Mouse (Mus musculus): ENCODE data around the gene Ostn. TPM values are rescaled to one million over a fixed set of nuclear protein-coding genes. Genes with fewer than 3 reads are reported as not detected.
"Not testable (repeated sequence)": the region's sequence is repeated elsewhere in the genome, so short reads cannot be mapped to it uniquely, and the experiment has no call there.

The Ostn gene
- polyA plus RNA-seq (2011; ENCODE audit: insufficient read depth, insufficient read length, low read depth, missing spikeins): not detected in 2 replicates

DNA sequence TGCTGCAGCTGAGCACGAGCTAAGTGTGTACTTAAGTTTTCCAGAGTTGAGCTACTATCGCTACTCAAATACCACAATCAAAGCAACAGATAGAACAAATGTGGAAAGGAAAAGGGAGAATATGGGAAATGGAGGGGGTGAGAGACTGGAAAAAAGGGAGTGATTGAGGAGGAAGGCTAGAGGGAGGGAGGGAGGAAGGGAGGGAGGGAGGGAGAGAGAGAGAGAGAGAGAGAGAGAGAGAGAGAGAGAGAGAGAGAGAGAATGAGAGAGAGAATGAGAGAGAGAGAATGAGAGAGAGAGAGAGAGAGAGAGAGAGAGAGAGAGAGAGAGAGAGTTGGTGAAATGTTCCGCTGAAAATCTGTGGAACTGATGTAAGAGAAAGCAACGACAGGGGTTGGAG lies at the start of gene Ostn:
Gene Ostn (plus strand): TSS at position 301 of the 400 bp plus-strand sequence.
- H3K4me3 ChIP-seq (ENCODE audit: low read depth, low read length); H3K27me3 ChIP-seq (ENCODE audit: control insufficient read depth, insufficient read depth, low read length, poor library complexity, severe bottlenecking); H3K4me1 ChIP-seq (ENCODE audit: control insufficient read depth, insufficient read depth, low read length); H3K36me3 ChIP-seq (ENCODE audit: control insufficient read depth, insufficient read depth, low read length, poor library complexity, severe bottlenecking); H3K9ac ChIP-seq (ENCODE audit: low read depth, poor library complexity, severe bottlenecking); H3K9me3 ChIP-seq (replicated peaks; ENCODE audit: control insufficient read depth, insufficient read depth, low read length, poor library complexity, severe bottlenecking); H3K27ac ChIP-seq (ENCODE audit: insufficient read depth, low read length): not testable (repeated sequence)

DNA sequence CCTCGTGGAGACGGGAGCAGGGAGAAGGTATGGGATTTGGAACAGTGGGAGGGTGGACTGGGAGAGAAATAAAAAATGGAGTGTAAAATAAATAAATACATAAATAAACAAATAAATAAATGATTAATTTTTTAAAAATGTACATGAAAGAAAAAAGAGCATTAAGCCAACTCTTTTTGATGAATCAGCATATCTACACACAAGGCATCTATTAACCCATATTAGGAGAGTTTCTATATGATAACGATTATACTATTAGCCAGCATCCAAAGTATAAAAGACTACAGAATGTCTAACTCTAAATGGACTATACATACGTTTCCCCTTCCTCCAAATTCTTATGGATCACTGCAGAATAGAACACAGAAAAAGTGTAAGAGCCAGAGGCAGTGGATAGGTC lies 38.5 kb upstream of the Ostn start:
- no peak overlapping the region for H3K4me3 ChIP-seq (ENCODE audit: low read depth, low read length)
- H3K9me3 ChIP-seq (replicated peaks; ENCODE audit: control insufficient read depth, insufficient read depth, low read length, poor library complexity, severe bottlenecking): no peaks in the 10 kb centered on the region
- H3K9ac ChIP-seq (ENCODE audit: low read depth, poor library complexity, severe bottlenecking): no peak overlapping the region
- H3K27me3 ChIP-seq (ENCODE audit: control insufficient read depth, insufficient read depth, low read length, poor library complexity, severe bottlenecking): no peaks in the 10 kb centered on the region
- no peaks in the 10 kb centered on the region for H3K36me3 ChIP-seq (ENCODE audit: control insufficient read depth, insufficient read depth, low read length, poor library complexity, severe bottlenecking)
- no peak overlapping the region for H3K27ac ChIP-seq (ENCODE audit: insufficient read depth, low read length)
- TF ChIP-seq CTCF (IDR thresholded peaks at IDR 0.05; ENCODE audit: low read depth, low read length): no peak
- no peak for TF ChIP-seq EP300 (IDR thresholded peaks at IDR 0.05; ENCODE audit: insufficient read depth, low read depth, low read length)
- no peak for TF ChIP-seq POLR2A (IDR thresholded peaks at IDR 0.05; ENCODE audit: insufficient read depth, low read length)
- H3K4me1 ChIP-seq (ENCODE audit: control insufficient read depth, insufficient read depth, low read length): no peaks in the 10 kb centered on the region

DNA sequence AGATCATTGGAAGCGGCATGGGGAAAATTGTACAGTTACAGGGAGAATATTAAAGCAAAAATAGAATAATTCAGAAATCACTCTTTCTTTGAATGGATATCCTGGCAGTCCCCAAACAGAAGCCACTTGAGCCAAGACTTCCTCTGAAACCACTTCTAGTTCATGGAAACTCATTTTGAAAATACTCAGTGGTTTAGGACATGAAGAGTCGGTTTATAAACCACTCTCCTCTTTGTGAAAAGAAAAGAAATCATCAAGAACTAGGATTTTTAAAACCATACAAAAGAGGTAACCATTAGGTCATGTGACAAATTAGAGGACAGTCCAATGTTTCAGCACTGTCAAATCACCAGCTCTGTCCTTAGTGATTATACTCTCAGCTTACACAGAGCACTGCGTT lies 19.9 kb upstream of the Ostn start:
- no peaks in the 10 kb centered on the region for H3K4me1 ChIP-seq (ENCODE audit: control insufficient read depth, insufficient read depth, low read length)
- no peaks in the 10 kb centered on the region for H3K9me3 ChIP-seq (replicated peaks; ENCODE audit: control insufficient read depth, insufficient read depth, low read length, poor library complexity, severe bottlenecking)
- TF ChIP-seq EP300 (IDR thresholded peaks at IDR 0.05; ENCODE audit: insufficient read depth, low read depth, low read length): no peak
- no peak for TF ChIP-seq CTCF (IDR thresholded peaks at IDR 0.05; ENCODE audit: low read depth, low read length)
- TF ChIP-seq POLR2A (IDR thresholded peaks at IDR 0.05; ENCODE audit: insufficient read depth, low read length): no peak
- no peak overlapping the region for H3K27ac ChIP-seq (ENCODE audit: insufficient read depth, low read length)
- no peaks in the 10 kb centered on the region for H3K36me3 ChIP-seq (ENCODE audit: control insufficient read depth, insufficient read depth, low read length, poor library complexity, severe bottlenecking)
- no peak overlapping the region for H3K9ac ChIP-seq (ENCODE audit: low read depth, poor library complexity, severe bottlenecking)
- H3K27me3 ChIP-seq (ENCODE audit: control insufficient read depth, insufficient read depth, low read length, poor library complexity, severe bottlenecking): no peaks in the 10 kb centered on the region
- H3K4me3 ChIP-seq (ENCODE audit: low read depth, low read length): no peak overlapping the region

DNA sequence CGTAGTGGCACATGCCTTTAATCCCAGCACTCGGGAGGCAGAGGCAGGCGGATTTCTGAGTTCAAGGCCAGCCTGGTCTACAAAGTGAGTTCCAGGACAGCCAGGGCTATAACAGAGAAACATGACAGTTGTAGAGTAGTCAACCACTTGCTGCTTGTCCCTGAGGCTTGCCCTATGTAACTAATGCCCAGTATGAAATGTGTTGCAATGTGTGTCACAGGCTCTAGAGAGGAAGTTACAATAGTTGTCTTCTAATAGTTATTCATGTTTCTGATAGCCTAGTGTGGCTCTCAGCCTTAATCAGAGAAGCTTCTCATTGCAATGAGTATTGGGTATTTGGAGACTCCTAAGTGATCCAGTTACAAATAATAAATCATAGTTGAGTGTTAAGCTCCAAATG lies 10.8 kb upstream of the Ostn start:
- no peaks in the 10 kb centered on the region for H3K27me3 ChIP-seq (ENCODE audit: control insufficient read depth, insufficient read depth, low read length, poor library complexity, severe bottlenecking)
- no peak overlapping the region for H3K27ac ChIP-seq (ENCODE audit: insufficient read depth, low read length)
- TF ChIP-seq CTCF (IDR thresholded peaks at IDR 0.05; ENCODE audit: low read depth, low read length): no peak
- TF ChIP-seq POLR2A (IDR thresholded peaks at IDR 0.05; ENCODE audit: insufficient read depth, low read length): no peak
- no peak for TF ChIP-seq EP300 (IDR thresholded peaks at IDR 0.05; ENCODE audit: insufficient read depth, low read depth, low read length)
- no peaks in the 10 kb centered on the region for H3K9me3 ChIP-seq (replicated peaks; ENCODE audit: control insufficient read depth, insufficient read depth, low read length, poor library complexity, severe bottlenecking)
- no peak overlapping the region for H3K9ac ChIP-seq (ENCODE audit: low read depth, poor library complexity, severe bottlenecking)
- H3K36me3 ChIP-seq (ENCODE audit: control insufficient read depth, insufficient read depth, low read length, poor library complexity, severe bottlenecking): no peaks in the 10 kb centered on the region
- H3K4me1 ChIP-seq (ENCODE audit: control insufficient read depth, insufficient read depth, low read length): no peaks in the 10 kb centered on the region
- no peak overlapping the region for H3K4me3 ChIP-seq (ENCODE audit: low read depth, low read length)

DNA sequence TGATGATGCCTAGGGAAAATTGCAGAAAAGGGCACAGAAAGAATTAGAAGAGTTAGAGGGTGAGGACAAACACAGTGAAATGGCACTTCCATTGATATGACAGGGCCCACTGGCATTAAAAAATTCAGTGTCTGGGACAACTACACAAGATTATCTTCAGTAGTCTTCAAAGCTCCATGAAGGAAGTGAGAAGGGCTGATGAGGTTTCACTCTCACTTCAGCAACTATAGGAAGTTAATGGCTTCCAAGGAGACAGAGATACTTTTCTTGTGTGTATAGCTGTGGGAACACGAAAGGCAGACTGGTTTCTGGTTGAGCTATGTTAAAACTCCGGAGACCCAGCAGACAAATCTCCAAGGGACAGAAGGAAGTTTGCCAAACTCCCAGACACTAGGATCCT lies 10.4 kb upstream of the Ostn start:
- Histone ChIP-seq H3K9ac (ENCODE audit: low read depth, poor library complexity, severe bottlenecking) (no peak overlapping the region), H3K9me3 (replicated peaks; ENCODE audit: control insufficient read depth, insufficient read depth, low read length, poor library complexity, severe bottlenecking) (no peaks in the 10 kb centered on the region), H3K4me3 (ENCODE audit: low read depth, low read length) (no peak overlapping the region), H3K27me3 (ENCODE audit: control insufficient read depth, insufficient read depth, low read length, poor library complexity, severe bottlenecking) (no peaks in the 10 kb centered on the region), H3K36me3 (ENCODE audit: control insufficient read depth, insufficient read depth, low read length, poor library complexity, severe bottlenecking) (no peaks in the 10 kb centered on the region), H3K27ac (ENCODE audit: insufficient read depth, low read length) (no peak overlapping the region), H3K4me1 (ENCODE audit: control insufficient read depth, insufficient read depth, low read length) (no peaks in the 10 kb centered on the region)
- TF ChIP-seq EP300 (IDR thresholded peaks at IDR 0.05; ENCODE audit: insufficient read depth, low read depth, low read length): no peak

DNA sequence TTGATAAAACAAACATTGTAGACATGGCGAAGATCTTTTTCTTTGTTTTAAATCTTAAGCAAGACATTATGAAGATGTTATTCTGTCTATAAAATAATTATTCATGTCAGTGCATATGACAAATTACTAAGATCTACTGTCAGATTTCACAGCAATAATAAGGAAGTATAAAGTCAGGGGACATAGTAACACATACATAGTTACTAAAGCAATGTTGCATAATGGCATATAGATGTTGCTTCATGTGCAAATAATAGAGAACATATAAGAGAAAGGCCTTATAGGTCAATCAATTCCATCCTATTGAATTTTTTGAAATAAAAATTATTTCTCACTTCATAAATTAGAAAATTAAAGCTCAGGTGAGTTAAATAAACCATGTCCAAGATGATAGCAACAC lies 11.8 kb downstream of the Ostn start:
- Histone ChIP-seq H3K27ac (ENCODE audit: insufficient read depth, low read length) (no peak overlapping the region), H3K27me3 (ENCODE audit: control insufficient read depth, insufficient read depth, low read length, poor library complexity, severe bottlenecking) (no peaks in the 10 kb centered on the region), H3K9ac (ENCODE audit: low read depth, poor library complexity, severe bottlenecking) (no peak overlapping the region), H3K36me3 (ENCODE audit: control insufficient read depth, insufficient read depth, low read length, poor library complexity, severe bottlenecking) (no peaks in the 10 kb centered on the region), H3K4me1 (ENCODE audit: control insufficient read depth, insufficient read depth, low read length) (no peaks in the 10 kb centered on the region), H3K9me3 (replicated peaks; ENCODE audit: control insufficient read depth, insufficient read depth, low read length, poor library complexity, severe bottlenecking) (no peaks in the 10 kb centered on the region), H3K4me3 (ENCODE audit: low read depth, low read length) (no peak overlapping the region)
- TF ChIP-seq EP300 (IDR thresholded peaks at IDR 0.05; ENCODE audit: insufficient read depth, low read depth, low read length): no peak

DNA sequence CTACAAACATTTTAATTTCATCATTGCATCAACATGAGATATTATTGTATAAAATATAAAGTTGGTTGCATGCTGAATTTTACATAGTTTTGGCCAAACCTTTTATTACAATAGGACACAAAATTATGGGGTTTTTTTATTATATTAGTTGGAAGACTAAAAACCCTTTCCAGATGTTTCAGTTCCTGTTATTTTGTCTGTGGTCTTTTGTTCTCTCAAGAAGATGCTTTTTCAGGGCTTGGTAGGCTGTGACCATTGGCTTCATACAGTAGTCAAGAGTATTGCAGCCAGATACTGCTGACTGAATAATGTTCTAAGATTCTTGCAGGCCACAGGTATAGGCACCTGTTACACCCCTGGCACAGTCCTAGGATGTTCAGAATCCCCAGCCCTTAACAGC lies 14.8 kb downstream of the Ostn start:
- H3K9me3 ChIP-seq (replicated peaks; ENCODE audit: control insufficient read depth, insufficient read depth, low read length, poor library complexity, severe bottlenecking): no peaks in the 10 kb centered on the region
- H3K4me1 ChIP-seq (ENCODE audit: control insufficient read depth, insufficient read depth, low read length): no peaks in the 10 kb centered on the region
- no peak overlapping the region for H3K9ac ChIP-seq (ENCODE audit: low read depth, poor library complexity, severe bottlenecking)
- H3K27me3 ChIP-seq (ENCODE audit: control insufficient read depth, insufficient read depth, low read length, poor library complexity, severe bottlenecking): no peaks in the 10 kb centered on the region
- H3K27ac ChIP-seq (ENCODE audit: insufficient read depth, low read length): no peak overlapping the region
- H3K36me3 ChIP-seq (ENCODE audit: control insufficient read depth, insufficient read depth, low read length, poor library complexity, severe bottlenecking): no peaks in the 10 kb centered on the region
- no peak for TF ChIP-seq POLR2A (IDR thresholded peaks at IDR 0.05; ENCODE audit: insufficient read depth, low read length)
- no peak for TF ChIP-seq CTCF (IDR thresholded peaks at IDR 0.05; ENCODE audit: low read depth, low read length)
- no peak for TF ChIP-seq EP300 (IDR thresholded peaks at IDR 0.05; ENCODE audit: insufficient read depth, low read depth, low read length)
- H3K4me3 ChIP-seq (ENCODE audit: low read depth, low read length): no peak overlapping the region

Measured in ES-Bruce4 (cell line).